ENCODE assay signal across 13 mouse cellular contexts in genomic region chr7:73243591-73244355, GRCm38 (mm10).
DNase-seq lines count a peak whose midpoint lies in the region; ATAC-seq and TF ChIP-seq lines count a peak whose summit lies in the region.
"Had no signal": no experiment of that assay in that cellular context is flagged by ENCODE, and none has a peak within 500 bp of the region (broad histone marks: within the 10 kb centered on the region; RNA-seq: fewer than 3 reads in every experiment).

No protein-coding gene starts in this region.

- no peak for ATAC-seq in hindbrain, embryonic 12.5 days (ENCODE audit: low FRiP score)
- ATAC-seq in limb, embryonic 14.5 days (ENCODE audit: low FRiP score, low read depth) = peak; percentile 85

- H3K9me3 ChIP-seq in hindbrain, embryonic 10.5 days = no peaks in the 10 kb centered on the region
- no peaks in the 10 kb centered on the region for H3K9me3 ChIP-seq in hindbrain, embryonic 12.5 days (replicated peaks)
- H3K9me3 ChIP-seq in limb, embryonic 14.5 days (ENCODE audit: control insufficient read depth, low read length) = no peaks in the 10 kb centered on the region
- H3K9me3 ChIP-seq: neural tube, embryonic 12.5 days had no signal

- peak; percentile 36 for DNase-seq in hindbrain, embryonic 10.5 days (ENCODE audit: low spot score)
- peak; percentile 52 for DNase-seq in brain, embryonic 14.5 days (ENCODE audit: low read depth)
- DNase-seq in gastrocnemius, postnatal 10 days = peak; percentile 24
- peak; percentile 60 for DNase-seq in limb, embryonic 14.5 days (ENCODE audit: low spot score)
- DNase-seq in right cerebral cortex, postnatal 36 days (ENCODE audit: low spot score in 2 of 2) = no peak
- no peak for DNase-seq in ovary, postnatal 36 days (ENCODE audit: low spot score)
- DNase-seq: cerebellum, adult 8-10 months; kidney, adult 11 months; layer of hippocampus, adult 9-11 months had no signal

- no peaks in the 10 kb centered on the region for H3K27me3 ChIP-seq in hindbrain, embryonic 10.5 days (ENCODE audit: insufficient read depth, poor library complexity, severe bottlenecking)
- H3K27me3 ChIP-seq in hindbrain, embryonic 12.5 days = no peaks in the 10 kb centered on the region
- H3K27me3 ChIP-seq in limb, embryonic 14.5 days (ENCODE audit: control insufficient read depth, insufficient read depth, low read length) = no peaks in the 10 kb centered on the region
- H3K27me3 ChIP-seq: neural tube, embryonic 12.5 days had no signal

- H3K36me3 ChIP-seq in hindbrain, embryonic 10.5 days = no peaks in the 10 kb centered on the region
- no peaks in the 10 kb centered on the region for H3K36me3 ChIP-seq in hindbrain, embryonic 12.5 days
- no peaks in the 10 kb centered on the region for H3K36me3 ChIP-seq in limb, embryonic 14.5 days (ENCODE audit: control insufficient read depth, insufficient read depth, low read length)
- H3K36me3 ChIP-seq: neural tube, embryonic 12.5 days had no signal

- TF ChIP-seq CTCF in brain, embryonic 14.5 days (IDR thresholded peaks at IDR 0.05; ENCODE audit: borderline replicate concordance, extremely low read depth, insufficient read depth, insufficient read length) = no peak

- 50% methylated on average over 9 of the region's 9 CpGs for WGBS in hindbrain, embryonic 10.5 days
- WGBS in hindbrain, embryonic 12.5 days = 40% methylated on average over 9 of the region's 9 CpGs
- 47% methylated on average over 9 of the region's 9 CpGs for WGBS in limb, embryonic 14.5 days

- H3K4me3 ChIP-seq in hindbrain, embryonic 10.5 days = no peak overlapping the region
- H3K4me3 ChIP-seq in hindbrain, embryonic 12.5 days = no peak overlapping the region
- no peak overlapping the region for H3K4me3 ChIP-seq in limb, embryonic 14.5 days (replicated peaks; ENCODE audit: low read length)
- H3K4me3 ChIP-seq: neural tube, embryonic 12.5 days had no signal

- no peak for TF ChIP-seq POLR2A in brain, embryonic 14.5 days (IDR thresholded peaks at IDR 0.05; ENCODE audit: borderline replicate concordance, extremely low read depth, insufficient read depth, insufficient read length, poor library complexity, severe bottlenecking)
- TF ChIP-seq POLR2A in limb, embryonic 14.5 days (IDR thresholded peaks at IDR 0.05; ENCODE audit: borderline replicate concordance, extremely low read depth, insufficient read depth, insufficient read length) = no peak

- no peak overlapping the region for H3K9ac ChIP-seq in hindbrain, embryonic 12.5 days
- H3K9ac ChIP-seq in limb, embryonic 14.5 days (ENCODE audit: low read depth, low read length, severe bottlenecking) = no peak overlapping the region
- H3K9ac ChIP-seq: neural tube, embryonic 12.5 days had no signal

- peaks cover 10% of the 10 kb centered on the region; the same call in 1 of the 2 replicates for H3K4me1 ChIP-seq in hindbrain, embryonic 10.5 days (replicated peaks)
- H3K4me1 ChIP-seq in hindbrain, embryonic 12.5 days = peaks cover 3% of the 10 kb centered on the region; the same call in 1 of the 2 replicates
- H3K4me1 ChIP-seq in limb, embryonic 14.5 days (ENCODE audit: control insufficient read depth, insufficient read depth, low read length) = no peaks in the 10 kb centered on the region
- H3K4me1 ChIP-seq: neural tube, embryonic 12.5 days had no signal

- H3K4me2 ChIP-seq in hindbrain, embryonic 12.5 days (replicated peaks) = no peak overlapping the region
- no peak overlapping the region for H3K4me2 ChIP-seq in limb, embryonic 14.5 days (replicated peaks; ENCODE audit: low read depth, low read length, severe bottlenecking)
- H3K4me2 ChIP-seq: liver, embryonic 11.5 days; neural tube, embryonic 12.5 days had no signal

- peak overlapping the region; percentile 83 for H3K27ac ChIP-seq in hindbrain, embryonic 10.5 days
- H3K27ac ChIP-seq in hindbrain, embryonic 12.5 days = no peak overlapping the region
- H3K27ac ChIP-seq in limb, embryonic 14.5 days (replicated peaks; ENCODE audit: low read depth, low read length) = no peak overlapping the region
- H3K27ac ChIP-seq: macrophage; neural tube, embryonic 12.5 days had no signal

Comparison
In these comparisons a context has a peak if more than half of its experiments do, and no peak if none do; other contexts are left out.
1. DNase-seq: peak in hindbrain, embryonic 10.5 days (single experiment), brain, embryonic 14.5 days (single experiment), gastrocnemius, postnatal 10 days (single experiment) and limb, embryonic 14.5 days (single experiment); none in right cerebral cortex, postnatal 36 days (0 of 2) and ovary, postnatal 36 days (single experiment).